Mouse (Mus musculus) adrenal gland, postnatal 4 days (tissue): ENCODE measurements around the gene Fermt3. TPM values are rescaled to one million over a fixed set of nuclear protein-coding genes. Genes with fewer than 3 reads are reported as not detected.
A peak's percentile ranks its signal among the peaks of the same experiment; 100 is the strongest.
"Not testable (repeated sequence)": the region's sequence is repeated elsewhere in the genome, so short reads cannot be mapped to it uniquely, and the experiment has no call there.

ENCODE experiments used
- DNase-seq, 2 experiments: peaks; one replicate each; pipeline ENCODE4 v3.0.0; 2021 to 2022; ENCODE audit warnings: low spot score in 2 of 2, mixed read lengths in 2 of 2
- long read RNA-seq, 2 experiments: library from polyadenylated mRNA; stranded (forward); transcript quantifications; one replicate each; pipeline ENCODE4 v2.0.0; 2021
- total RNA-seq, 2 experiments: library from RNA; stranded (reverse); gene quantifications; 2 replicates each; pipeline ENCODE4 v1.2.3; 2021

Gene Fermt3
- total RNA-seq = 10 to 100 TPM in 1 of 2 experiments, 1 to 10 TPM in 1; 8.7 to 11.3 TPM
- long read RNA-seq, experiment 1, partial matches to known transcripts = 11 of 23 reads
- long read RNA-seq, experiment 1, other reads (novel, unspliced or antisense) = 9 of 23 reads
- long read RNA-seq, experiment 2, transcript Fermt3-201 (15 exons, 2,587 nt) = major isoform, 12 of 44 reads
- long read RNA-seq, experiment 2, partial matches to known transcripts = 13 of 44 reads
- long read RNA-seq, experiment 2, other reads (novel, unspliced or antisense) = 18 of 44 reads

DNA sequence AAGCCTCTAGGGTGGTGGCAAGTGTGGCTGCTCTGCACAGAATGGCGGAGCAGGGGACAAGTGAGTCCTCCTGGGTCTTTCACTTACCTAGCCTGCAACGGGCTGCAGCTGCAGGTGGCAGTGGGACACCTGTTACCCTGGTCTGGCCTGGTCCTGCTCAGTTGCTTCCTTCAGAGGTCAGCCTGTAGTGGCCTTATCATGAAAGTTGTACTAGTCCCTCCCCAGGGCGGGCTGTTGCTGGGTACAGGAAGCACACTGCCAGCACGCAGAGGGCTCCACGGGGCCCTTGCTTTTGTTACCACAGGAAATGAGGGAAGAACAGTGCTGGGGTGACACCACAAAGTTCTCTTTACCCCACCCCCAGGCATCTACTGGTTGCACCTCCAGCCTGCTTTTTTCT lies at the start of gene Fermt3:
Gene Fermt3 (minus strand): TSS at position 279 of the 400 bp plus-strand sequence.
- DNase-seq = no peak

GRCm38 (mm10) chr19:7068136-7068535 lies 48.9 kb upstream of the Fermt3 start:
- peak; percentile 60 to 72 for DNase-seq

DNA sequence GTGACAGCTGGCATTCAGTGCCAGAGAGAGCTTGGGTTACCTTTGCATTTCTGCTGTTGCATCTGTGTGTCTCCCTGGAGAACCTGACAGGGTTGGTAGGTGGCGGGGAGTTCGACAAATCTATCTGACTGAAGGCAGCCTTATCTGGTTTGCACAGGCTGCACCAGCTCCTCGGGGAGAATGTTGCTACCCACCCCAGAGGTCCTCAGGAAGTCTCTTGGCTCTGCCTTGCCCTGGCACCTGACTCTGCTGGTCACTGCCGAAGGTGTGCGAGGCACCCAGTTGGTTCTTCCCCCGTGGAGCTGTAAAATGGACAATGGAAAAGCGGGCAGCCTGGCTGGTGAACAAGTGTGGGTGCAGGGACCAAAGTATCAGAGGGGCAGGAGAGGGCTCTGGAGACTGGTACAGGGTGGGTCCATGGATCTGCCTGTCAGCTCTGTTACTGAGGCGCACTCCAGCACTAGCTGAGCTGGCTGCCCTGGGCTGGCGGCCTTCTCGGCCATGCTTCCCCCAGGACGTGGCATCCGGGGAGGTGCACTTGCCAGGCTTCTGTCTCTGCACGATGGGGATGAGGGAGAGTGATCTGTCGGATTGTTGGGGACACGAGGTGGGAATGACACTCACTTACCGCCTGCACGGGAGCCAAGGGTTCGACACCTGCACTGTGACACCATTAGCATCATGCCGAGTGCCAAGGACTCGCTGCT lies 48.2 kb upstream of the Fermt3 start:
- DNase-seq = no peak

DNA sequence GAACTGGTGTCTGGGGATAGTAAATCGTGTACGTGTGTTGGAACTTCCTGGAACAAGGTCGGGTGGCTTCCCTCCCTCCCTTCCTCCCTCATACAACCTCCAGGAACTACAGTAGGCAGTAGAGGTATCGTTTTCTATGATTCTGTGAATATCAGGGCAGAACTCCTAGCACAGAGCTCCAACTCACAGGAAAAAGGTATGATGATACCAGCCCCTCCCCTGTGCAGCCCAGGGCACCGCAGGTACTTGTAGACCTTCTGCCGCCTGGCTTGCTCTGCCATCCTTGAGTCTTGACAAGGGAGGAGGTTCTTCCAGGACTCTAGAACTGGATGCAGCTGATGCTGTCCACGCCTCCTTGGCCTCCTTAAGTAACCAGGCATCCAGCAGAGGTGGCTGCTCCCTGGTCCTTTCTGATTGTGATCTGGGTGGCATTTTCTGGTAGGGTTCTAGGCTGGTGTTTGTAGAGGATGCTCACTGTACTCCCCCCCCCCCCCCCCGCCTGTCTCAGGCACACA lies 47.6 kb upstream of the Fermt3 start:
- no peak for DNase-seq

GRCm38 (mm10) chr19:7066034-7066827 lies 47.0 kb upstream of the Fermt3 start:
- no peak for DNase-seq

DNA sequence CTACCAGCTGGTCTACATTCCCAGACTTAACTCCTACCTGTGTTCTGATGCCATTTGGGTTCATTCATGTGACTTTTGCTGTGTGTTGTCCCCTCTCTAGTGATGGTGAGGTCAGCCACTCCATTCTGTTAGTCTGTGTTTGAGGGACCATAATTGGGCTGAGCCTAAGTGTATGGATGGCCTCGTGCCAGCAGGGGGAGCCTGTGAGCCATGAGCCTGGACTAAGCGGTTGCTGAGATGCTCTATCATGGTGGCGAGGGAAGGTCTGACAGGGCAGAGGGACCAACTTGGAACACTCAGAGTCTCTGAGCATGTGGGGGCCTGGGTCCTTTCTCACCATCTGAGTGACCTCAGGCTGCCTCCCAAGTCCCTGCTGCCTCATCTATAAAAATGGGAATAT lies 45.3 kb upstream of the Fermt3 start:
- DNase-seq = peak; percentile 67 to 72

DNA sequence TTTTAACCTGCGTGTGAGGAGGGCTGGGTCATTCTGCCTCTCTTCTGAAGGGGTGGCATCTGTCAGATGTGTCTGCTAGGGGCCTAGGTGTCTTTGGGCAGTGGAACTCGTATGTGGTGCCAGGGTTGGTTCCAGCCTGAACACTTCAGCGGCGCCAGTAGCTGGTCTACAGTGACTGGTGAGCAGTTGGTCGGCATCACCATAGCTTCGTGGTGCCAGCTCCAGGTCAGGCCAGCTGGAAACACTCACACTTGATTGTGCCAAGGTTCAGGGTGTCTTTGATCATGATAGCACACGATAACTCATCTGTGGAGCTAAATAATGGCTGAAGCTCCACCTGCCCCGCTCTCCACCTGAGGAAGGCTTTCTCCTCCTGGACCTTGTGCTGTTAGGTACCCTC lies 43.6 kb upstream of the Fermt3 start:
- no peak for DNase-seq

- DNase-seq = no peak
Measured at GRCm38 (mm10) chr19:7062110-7062509, 42.8 kb upstream of the Fermt3 start.

- no peak for DNase-seq
Measured at GRCm38 (mm10) chr19:7058541-7058940, 39.3 kb upstream of the Fermt3 start.

- peak; percentile 58 to 74 for DNase-seq
Measured at GRCm38 (mm10) chr19:7057722-7058207, 38.5 kb upstream of the Fermt3 start.

- peak; percentile 44 to 57 for DNase-seq
Measured at GRCm38 (mm10) chr19:7057126-7057721, 38.0 kb upstream of the Fermt3 start.

DNA sequence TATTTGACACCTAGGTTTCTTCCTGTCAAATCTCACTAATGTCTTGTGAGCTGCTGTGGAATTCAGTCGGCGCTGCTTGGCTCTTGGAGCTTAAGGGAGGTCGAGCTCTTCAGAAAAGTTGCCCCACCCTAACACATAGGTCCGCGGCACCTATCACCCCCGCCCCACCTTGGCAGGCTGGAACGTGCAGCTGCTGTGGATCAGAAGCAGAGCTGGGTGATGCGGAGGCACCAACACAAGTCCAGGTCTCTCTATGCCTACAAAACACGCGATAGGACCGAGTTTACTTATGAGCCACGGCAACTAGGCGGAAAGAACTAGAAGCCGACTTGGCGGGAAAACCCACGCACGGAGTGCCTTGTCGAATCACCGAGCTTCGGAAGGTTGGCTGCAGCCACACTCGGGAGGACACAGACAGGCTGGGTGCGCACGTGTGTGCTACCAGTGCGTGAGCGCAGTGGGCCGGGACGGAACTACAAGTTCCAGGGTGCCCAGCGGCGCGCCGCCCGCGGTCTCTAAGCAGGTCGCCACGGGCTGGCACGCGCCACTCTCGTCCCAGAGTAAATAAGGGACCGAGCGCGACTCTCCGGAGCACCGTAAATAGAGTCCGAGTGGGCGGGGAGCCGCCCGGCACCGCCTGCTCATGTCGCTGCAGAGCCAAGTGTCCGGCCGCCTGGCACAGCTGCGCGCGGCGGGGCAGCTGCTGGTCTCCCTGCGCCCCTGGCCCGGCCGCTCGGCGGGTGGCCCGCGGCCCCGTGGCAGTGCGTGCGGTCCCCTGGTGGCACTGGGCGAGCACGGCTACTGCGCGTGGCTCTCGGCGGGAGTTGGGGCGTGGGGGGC lies 37.2 kb upstream of the Fermt3 start, which contains the start of gene Macrod1:
Gene Macrod1 (plus strand): TSS at position 563 of the 840 bp plus-strand sequence.
- DNase-seq = peak; percentile 47 to 52

- DNase-seq = no peak
Measured at GRCm38 (mm10) chr19:7055173-7055572, 35.9 kb upstream of the Fermt3 start.

DNA sequence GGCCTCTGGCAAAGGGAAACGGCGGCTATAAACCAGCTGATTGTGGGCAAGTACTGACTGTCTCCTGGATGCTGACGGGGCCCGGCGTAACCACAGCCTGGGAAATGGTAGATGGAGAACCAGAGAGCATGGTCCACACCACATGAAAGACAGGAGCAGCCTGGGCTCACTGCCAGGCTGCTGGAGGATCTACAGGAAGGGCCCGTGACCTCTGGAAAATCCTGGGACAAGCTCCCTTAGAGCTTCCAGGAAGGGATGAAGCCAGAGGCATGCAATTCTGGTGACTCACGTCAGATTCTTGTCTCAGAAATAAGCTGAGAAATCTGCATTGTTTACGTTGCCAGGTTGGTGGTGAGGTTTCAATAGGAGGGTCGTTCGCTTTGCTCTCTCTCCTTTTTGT lies 35.5 kb upstream of the Fermt3 start:
- DNase-seq = no peak

GRCm38 (mm10) chr19:7053382-7053781 lies 34.1 kb upstream of the Fermt3 start:
- DNase-seq = not testable (repeated sequence)

GRCm38 (mm10) chr19:7044706-7045105 lies 25.4 kb upstream of the Fermt3 start:
- no peak for DNase-seq

DNA sequence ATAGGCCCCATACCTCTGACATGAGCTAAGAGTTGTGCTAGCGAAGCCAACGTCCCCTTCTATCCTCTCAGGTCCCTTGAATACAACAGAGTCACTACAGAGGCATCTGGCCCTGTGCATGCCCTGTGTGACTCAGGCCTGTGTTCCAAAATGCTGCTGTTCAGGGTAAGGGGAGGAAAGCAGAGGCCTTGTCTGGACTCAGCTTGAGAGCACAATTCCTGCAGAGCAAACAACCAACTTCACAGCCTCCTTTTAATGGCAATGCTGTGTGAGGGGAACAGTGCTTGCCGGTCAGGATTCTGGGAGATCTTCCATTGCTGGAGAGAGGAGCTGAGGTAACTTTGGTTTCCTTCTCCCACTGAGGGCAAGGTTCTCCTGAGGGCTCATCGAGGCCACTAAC lies 25.0 kb upstream of the Fermt3 start:
- DNase-seq = no peak

GRCm38 (mm10) chr19:7041171-7041570 lies 21.9 kb upstream of the Fermt3 start:
- no peak for DNase-seq

DNA sequence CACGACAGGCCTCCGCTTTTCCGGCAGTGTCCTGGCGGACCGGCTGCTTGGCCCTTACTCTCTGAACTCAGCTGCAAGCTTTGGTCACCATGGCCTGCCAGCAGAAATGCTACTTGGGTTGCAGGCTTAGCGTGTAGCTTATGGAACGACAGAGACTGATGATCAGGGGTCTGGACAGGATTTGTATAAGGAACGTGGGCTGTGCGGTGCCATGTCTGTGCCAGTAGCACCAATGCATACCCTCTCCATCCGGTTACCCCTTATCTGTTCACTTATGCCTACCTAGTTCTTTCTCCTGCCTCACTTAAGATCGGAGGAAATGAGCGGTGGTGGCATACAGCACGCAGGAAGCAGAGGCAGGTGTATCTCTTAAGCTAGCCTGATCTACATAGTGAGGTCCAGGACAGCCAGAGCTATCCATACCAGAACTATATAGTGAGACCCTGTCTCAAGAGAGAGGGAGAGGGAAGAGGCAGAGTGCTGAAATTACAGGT lies 21.4 kb upstream of the Fermt3 start:
- DNase-seq = peak in 1 of 2 experiments; percentile 22
